Mouse (Mus musculus) frontal cortex, postnatal 36 days (tissue): ENCODE measurements at regions not wholly inside any gene's neighbourhood (a gene's known extent, or its start where the extent isn't known, plus 50 kb on each side); places are given as distances from the start of the nearest gene placed in this dataset.
"Not testable (repeated sequence)": the region's sequence is repeated elsewhere in the genome, so short reads cannot be mapped to it uniquely, and the experiment has no call there.

Experiments
- DNase-seq, 2 experiments: peaks; one replicate each; pipeline ENCODE4 v3.0.0; 2022; ENCODE audit warnings: low spot score in 2 of 2

DNA sequence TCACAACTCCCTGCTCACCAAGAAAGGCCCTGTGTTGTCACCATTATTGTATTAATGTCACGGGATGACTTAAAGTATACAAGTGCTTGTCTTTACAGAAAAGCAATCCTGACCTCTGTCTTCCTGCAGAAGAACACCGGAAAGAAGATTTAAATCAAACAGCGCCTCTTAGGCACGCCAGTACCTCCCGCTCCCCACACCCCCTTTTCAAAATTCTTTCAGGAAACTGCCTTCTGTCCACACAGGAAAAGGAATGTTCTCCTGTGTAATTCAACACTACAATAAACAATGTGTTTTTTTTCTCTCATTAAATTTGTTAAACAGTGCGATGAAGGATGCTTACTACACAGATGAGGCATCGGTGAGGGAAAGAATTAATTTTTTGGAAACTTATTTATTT lies 112.6 kb upstream of the Stt3b start:
- no peak for DNase-seq

- no peak for DNase-seq
Observed at GRCm38 (mm10) chr9:115426682-115427081, 116.5 kb upstream of the Stt3b start.

GRCm38 (mm10) chr9:115430271-115430670 lies 120.0 kb upstream of the Stt3b start:
- peak in 1 of 2 experiments; percentile 19 for DNase-seq

DNA sequence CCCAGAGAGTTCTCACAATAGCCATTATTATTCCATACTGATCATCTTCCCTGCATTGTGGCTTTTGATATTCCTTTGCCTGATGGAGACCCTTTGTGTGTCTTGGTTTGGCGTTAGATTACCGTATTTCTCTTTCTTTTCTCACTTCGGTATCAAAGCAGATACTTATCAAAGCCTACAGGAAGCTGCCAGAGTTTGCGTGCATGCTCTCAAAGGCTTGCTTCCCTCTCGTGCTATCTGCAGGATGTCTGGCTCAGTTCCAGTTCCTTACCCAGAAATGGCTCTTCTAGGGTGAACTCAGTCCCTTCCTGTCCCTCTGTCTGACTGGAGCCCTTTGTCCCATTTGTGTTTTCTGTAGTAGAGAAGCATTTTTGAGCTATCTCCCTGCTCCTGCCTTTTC lies 124.5 kb upstream of the Stt3b start:
- DNase-seq = no peak

DNA sequence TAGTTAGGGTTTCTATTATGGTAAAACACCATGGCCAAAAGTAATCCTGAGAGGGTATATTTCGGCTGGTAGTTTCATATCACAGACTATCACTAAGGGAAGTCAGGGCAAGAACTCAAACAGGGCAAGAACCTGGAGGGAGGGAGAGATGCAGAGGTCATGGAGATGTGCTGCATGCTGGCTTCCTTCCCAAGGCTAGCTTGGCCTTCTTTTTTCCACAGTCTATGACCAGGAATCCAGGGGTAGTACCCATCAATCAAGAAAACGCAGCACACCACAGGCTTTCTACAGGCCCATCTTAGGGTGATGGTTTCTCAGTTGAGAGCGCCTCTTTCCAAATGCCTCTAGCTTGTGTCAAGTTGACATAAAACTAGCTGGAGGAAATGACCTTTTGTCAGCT lies 126.1 kb upstream of the Stt3b start:
- no peak for DNase-seq

DNA sequence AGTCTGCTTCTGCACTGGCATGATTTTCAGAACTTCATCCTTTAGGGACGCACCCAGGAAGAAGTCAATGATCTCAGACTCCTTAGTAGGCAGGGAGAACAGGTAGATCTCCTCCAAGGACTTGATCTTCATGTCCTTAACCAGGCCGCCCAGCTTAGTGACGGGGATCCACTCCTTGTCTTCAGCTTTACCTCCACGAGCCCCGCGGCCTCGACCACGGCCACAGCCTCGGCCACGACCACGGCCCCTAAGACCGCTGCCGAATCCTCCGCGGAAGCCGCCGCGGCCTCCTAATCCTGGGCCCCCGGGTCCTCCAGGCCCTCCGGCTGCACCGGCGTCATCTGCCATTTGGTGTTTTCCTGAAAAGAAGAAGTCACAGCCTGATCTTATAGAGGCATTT lies 128.0 kb upstream of the Stt3b start:
- DNase-seq = not testable (repeated sequence)

- DNase-seq = no peak
Observed at GRCm38 (mm10) chr9:115446681-115447080, 136.5 kb upstream of the Stt3b start.

GRCm38 (mm10) chr9:115450741-115451320 lies 140.6 kb upstream of the Stt3b start:
- DNase-seq = no peak

DNA sequence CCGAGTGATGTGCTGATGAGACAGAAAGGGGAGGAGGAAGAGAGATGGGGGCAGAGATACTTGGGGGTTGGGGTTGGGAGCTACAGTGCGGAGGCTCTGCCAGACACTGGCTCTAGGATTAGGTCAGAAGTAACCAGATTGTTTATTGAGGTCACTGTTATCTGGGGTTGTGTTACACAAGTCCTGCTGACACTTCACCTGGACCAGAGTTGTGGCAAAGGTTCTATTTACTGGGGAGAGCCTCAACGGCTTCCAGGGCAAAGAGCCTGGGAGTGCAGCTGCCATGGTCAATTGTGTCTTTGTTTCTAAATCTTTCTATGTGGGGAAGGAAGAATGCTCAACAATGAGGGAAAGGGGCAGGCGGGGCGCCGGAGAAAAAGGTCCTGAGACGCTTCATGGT lies 144.6 kb upstream of the Stt3b start:
- DNase-seq = no peak

- DNase-seq = no peak
Observed at GRCm38 (mm10) chr9:115456121-115456520, 145.9 kb upstream of the Stt3b start.

DNA sequence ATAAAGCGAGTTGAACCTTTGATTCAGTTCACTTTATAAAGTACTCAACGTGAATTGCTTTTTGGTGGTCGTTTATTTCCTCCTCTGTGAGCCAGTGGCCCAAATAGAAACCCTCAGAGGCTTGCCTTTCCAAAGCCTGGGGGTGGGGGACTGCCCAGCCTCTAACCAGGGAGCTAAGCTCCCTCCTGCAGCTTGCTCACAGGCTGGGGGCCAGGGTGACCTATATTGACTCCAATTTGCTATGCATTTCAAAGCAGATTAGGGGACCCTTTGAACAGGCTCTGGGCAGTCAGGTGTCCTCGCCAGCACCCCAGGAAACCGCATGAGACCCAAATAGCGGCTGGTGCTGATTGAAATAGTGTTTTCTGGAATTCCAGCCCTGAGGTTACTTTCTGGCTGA lies 146.4 kb upstream of the Stt3b start:
- DNase-seq = no peak

DNA sequence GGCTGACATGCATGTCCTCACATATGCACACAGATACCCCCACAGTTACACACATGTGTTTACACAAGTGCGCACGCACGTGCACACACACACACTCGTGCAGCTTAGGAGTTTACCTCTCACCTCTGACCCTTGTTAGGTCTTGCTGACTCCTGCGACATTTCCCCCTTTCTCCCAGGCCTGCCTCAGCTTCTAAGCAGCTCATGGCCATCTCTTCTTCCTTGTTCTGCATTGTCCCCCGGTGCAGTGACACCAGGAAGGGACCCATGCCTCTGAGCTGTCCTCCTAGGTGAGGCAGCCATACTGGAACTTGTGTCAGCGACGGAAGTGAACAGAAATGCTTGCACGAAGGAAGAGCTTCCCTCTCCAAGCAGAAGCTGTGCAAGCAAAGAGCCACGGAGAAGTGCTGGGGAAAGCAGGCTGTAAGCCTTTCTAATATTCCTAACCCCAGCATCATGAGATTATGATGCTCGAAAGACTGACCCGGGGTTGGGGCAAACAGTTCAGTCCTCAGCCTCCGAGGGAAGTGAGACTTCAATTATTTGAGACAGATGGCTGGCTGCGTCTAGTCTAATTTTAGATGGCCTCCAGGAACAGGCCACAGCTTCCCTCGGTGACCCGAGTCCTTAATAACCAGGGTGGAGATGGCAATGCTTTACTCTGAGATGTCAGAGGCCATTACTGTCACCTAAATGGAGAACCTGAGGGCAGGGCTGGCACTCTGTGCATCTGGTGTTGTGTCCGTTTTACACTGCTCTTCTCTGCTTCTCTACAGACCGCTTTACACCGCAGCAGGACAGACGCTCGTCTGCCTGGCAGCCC lies 147.9 kb upstream of the Stt3b start:
- DNase-seq = no peak

- DNase-seq = not testable (repeated sequence)
Observed at GRCm38 (mm10) chr9:115459075-115459474, 148.9 kb upstream of the Stt3b start.

GRCm38 (mm10) chr9:115465326-115465725 lies 155.1 kb upstream of the Stt3b start:
- DNase-seq = no peak

DNA sequence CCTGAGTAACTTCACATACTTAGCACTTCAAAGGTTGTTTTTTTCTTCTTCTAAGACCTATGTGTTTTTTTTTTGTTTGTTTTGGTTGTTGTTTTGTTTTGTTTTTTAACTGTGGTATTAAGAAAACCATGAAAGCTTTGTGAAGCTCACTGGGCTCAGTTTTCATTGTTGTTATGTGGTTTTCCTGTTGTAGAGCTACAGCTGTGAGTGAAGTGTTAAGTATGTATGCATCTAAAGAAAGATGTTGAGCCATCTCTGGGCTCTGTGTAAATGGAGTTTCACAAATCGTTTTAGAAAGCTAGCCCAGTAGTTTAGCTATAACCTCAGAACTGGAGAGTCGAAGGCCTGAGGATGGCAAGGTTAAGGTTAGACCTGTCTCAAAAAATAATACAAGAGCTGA lies 158.4 kb upstream of the Stt3b start:
- no peak for DNase-seq

- DNase-seq = no peak
Observed at GRCm38 (mm10) chr9:115471582-115471981, 161.4 kb upstream of the Stt3b start.

- no peak for DNase-seq
Observed at GRCm38 (mm10) chr9:115473037-115473436, 162.8 kb upstream of the Stt3b start.

DNA sequence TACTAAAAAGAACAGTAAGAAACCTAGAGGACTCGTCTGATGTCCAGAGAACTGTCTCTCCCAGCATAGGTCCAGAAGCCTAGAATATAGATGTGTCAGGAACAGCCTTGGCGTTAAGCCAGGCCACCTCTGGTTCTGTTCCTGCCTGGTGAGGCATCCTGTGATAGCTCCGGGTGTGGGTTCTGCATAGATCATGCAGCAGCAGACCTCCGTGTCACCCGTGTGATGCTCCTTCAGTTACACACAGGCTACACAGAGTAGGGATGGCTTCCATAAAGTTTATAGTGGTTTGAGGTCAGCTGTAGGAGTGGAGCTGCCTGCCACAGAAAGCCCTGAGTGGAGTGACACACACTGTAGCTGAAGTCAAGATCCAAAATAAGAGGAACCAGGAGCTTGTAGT lies 163.6 kb upstream of the Stt3b start:
- DNase-seq = no peak

DNA sequence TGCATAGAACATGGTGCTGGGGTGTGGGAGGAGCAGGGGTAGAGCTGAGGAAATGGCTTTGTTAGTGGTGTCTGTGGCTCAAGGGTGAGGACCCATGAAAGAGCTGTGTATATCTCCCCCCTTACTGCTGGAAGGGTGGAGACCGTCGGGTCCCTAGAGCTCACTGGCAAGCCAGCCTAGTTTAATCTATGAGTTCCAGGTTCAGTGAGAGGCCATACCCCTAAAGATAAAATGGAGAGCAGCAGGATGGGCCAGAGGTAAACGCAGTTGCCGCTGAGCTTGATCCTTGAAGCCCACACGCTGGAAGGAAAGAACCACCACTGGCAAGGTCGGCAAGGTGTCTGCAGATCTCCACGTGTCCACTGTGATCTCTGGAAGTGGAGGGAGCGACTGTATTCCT lies 164.1 kb upstream of the Stt3b start:
- no peak for DNase-seq

GRCm38 (mm10) chr9:115476205-115476604 lies 166.0 kb upstream of the Stt3b start:
- no peak for DNase-seq

- no peak for DNase-seq
Observed at GRCm38 (mm10) chr9:115477556-115478220, 167.5 kb upstream of the Stt3b start.

DNA sequence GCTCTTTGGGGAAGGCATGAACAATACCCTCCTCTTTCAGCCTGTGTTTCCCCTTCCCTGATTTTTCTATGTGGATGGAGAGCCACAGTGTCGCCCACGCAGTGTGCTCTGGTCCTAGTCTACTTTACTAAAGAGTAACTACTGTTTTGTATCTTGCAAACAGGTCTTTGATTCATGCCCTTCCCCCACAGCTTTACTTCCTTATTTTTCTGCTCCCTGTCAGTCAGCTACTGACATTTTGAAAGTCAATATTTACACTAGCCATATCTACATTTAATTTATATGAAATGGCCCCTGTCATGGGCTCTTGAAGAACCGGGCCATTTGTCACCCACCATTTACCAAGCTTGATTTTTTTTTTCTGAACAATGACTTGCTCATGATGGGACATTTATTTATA lies 168.7 kb upstream of the Stt3b start:
- no peak for DNase-seq

- DNase-seq = no peak
Observed at GRCm38 (mm10) chr9:115481176-115481575, 171.0 kb upstream of the Stt3b start.
